Mouse (Mus musculus) adrenal gland, adult (tissue): Measurements from ENCODE around the gene Ilk.

ENCODE experiments used
- DNase-seq, 2 experiments: peaks; one replicate each; pipeline ENCODE4 v3.0.0; 2022 to 2023; ENCODE audit warnings: low spot score in 1 of 2; ENCODE audit not compliant: inconsistent age in 2 of 2

Ilk gene

GRCm38 (mm10) chr7:105736264-105736901, at the start of gene Ilk:
Gene Ilk, plus strand, starts transcription at chr7:105736592.
- DNase-seq, result peak; percentile 96 to 98

GRCm38 (mm10) chr7:105690875-105691274, 45.5 kb upstream of the Ilk start:
- DNase-seq, result no peak

GRCm38 (mm10) chr7:105703184-105703583, 33.2 kb upstream of the Ilk start:
- no peak for DNase-seq

GRCm38 (mm10) chr7:105703816-105704215, 32.6 kb upstream of the Ilk start:
- DNase-seq, result no peak

- no peak for DNase-seq
Measured at GRCm38 (mm10) chr7:105708733-105709132, 27.7 kb upstream of the Ilk start.

- DNase-seq, result no peak
Measured at GRCm38 (mm10) chr7:105715366-105715765, 21.0 kb upstream of the Ilk start.

- DNase-seq, result no peak
Measured at GRCm38 (mm10) chr7:105721916-105722315, 14.5 kb upstream of the Ilk start.

- peak; percentile 38 to 85 for DNase-seq
Measured at GRCm38 (mm10) chr7:105726144-105726979, 10.0 kb upstream of the Ilk start.

GRCm38 (mm10) chr7:105726980-105727325, 9.4 kb upstream of the Ilk start:
- no peak for DNase-seq

- peak; percentile 32 to 51 for DNase-seq
Measured at GRCm38 (mm10) chr7:105728701-105729428, 7.5 kb upstream of the Ilk start.

GRCm38 (mm10) chr7:105733836-105734235, 2.6 kb upstream of the Ilk start:
- DNase-seq, result no peak

GRCm38 (mm10) chr7:105734826-105735225, 1.6 kb upstream of the Ilk start:
- no peak for DNase-seq

GRCm38 (mm10) chr7:105735464-105735863, 928 bp upstream of the Ilk start:
- peak in 1 of 2 experiments; percentile 17 for DNase-seq

- DNase-seq, result peak; percentile 72 to 89
Measured at GRCm38 (mm10) chr7:105736911-105737521, 624 bp downstream of the Ilk start, which contains the start of gene Rrp8. Gene Rrp8, minus strand, starts transcription at chr7:105737385.

GRCm38 (mm10) chr7:105737648-105738047, 1.3 kb downstream of the Ilk start:
- DNase-seq, result peak; percentile 15 to 56

- no peak for DNase-seq
Measured at GRCm38 (mm10) chr7:105738286-105738685, 1.9 kb downstream of the Ilk start.

- DNase-seq, result peak; percentile 70 to 78
Measured at GRCm38 (mm10) chr7:105738948-105739347, 2.6 kb downstream of the Ilk start.

- no peak for DNase-seq
Measured at GRCm38 (mm10) chr7:105740089-105740795, 3.9 kb downstream of the Ilk start.

- DNase-seq, result no peak
Measured at GRCm38 (mm10) chr7:105740851-105741250, 4.5 kb downstream of the Ilk start.

- no peak for DNase-seq
Measured at GRCm38 (mm10) chr7:105741978-105742377, 5.6 kb downstream of the Ilk start.
